Mouse (Mus musculus): ENCODE data around the gene Dixdc1. TPM values are rescaled to one million over a fixed set of nuclear protein-coding genes. Genes with fewer than 3 reads are reported as not detected.

The Dixdc1 gene
- polyA plus RNA-seq, 1 experiment from 2014 or later = 0.91 TPM

- no peak for DNase-seq (ENCODE audit: low spot score)
Observed at GRCm38 (mm10) chr9:50700921-50701691, 38.2 kb downstream of the Dixdc1 start.

GRCm38 (mm10) chr9:50698418-50699409 lies 40.6 kb downstream of the Dixdc1 start:
- DNase-seq (ENCODE audit: low spot score) = peak; percentile 14

- DNase-seq (ENCODE audit: low spot score) = peak; percentile 33
Observed at GRCm38 (mm10) chr9:50697706-50698041, 41.6 kb downstream of the Dixdc1 start.

- no peak for DNase-seq (ENCODE audit: low spot score)
Observed at GRCm38 (mm10) chr9:50696851-50697705, 42.2 kb downstream of the Dixdc1 start.

GRCm38 (mm10) chr9:50695153-50695552 lies 44.2 kb downstream of the Dixdc1 start:
- DNase-seq (ENCODE audit: low spot score) = no peak

GRCm38 (mm10) chr9:50693631-50694030 lies 45.7 kb downstream of the Dixdc1 start:
- peak; percentile 65 for DNase-seq (ENCODE audit: low spot score)

- DNase-seq (ENCODE audit: low spot score) = no peak
Observed at GRCm38 (mm10) chr9:50692626-50693580, 46.4 kb downstream of the Dixdc1 start.

- no peak for DNase-seq (ENCODE audit: low spot score)
Observed at GRCm38 (mm10) chr9:50686866-50687652, 52.3 kb downstream of the Dixdc1 start.

- DNase-seq (ENCODE audit: low spot score) = no peak
Observed at GRCm38 (mm10) chr9:50681727-50682126, 57.6 kb downstream of the Dixdc1 start.

- DNase-seq (ENCODE audit: low spot score) = no peak
Observed at GRCm38 (mm10) chr9:50679406-50679805, 59.9 kb downstream of the Dixdc1 start.

GRCm38 (mm10) chr9:50674771-50675170 lies 64.5 kb downstream of the Dixdc1 start:
- DNase-seq (ENCODE audit: low spot score) = no peak

GRCm38 (mm10) chr9:50670690-50671089 lies 68.6 kb downstream of the Dixdc1 start:
- DNase-seq (ENCODE audit: low spot score) = peak; percentile 67

GRCm38 (mm10) chr9:50667579-50668498 lies 71.5 kb downstream of the Dixdc1 start:
- no peak for DNase-seq (ENCODE audit: low spot score)

- DNase-seq (ENCODE audit: low spot score) = no peak
Observed at GRCm38 (mm10) chr9:50666442-50666841, 72.9 kb downstream of the Dixdc1 start.

GRCm38 (mm10) chr9:50664826-50665225 lies 74.5 kb downstream of the Dixdc1 start:
- DNase-seq (ENCODE audit: low spot score) = no peak

- peak; percentile 73 for DNase-seq (ENCODE audit: low spot score)
Observed at GRCm38 (mm10) chr9:50660431-50660830, 78.9 kb downstream of the Dixdc1 start.

- peak; percentile 85 for DNase-seq (ENCODE audit: low spot score)
Observed at GRCm38 (mm10) chr9:50659392-50660217, 79.7 kb downstream of the Dixdc1 start, which contains the start of gene Dlat. Gene Dlat, minus strand, starts transcription at chr9:50659780.

All from thymus, postnatal 0 days (tissue).